Mouse (Mus musculus): Measurements from ENCODE around the gene Ptpn18.

- TF ChIP-seq EP300 (IDR thresholded peaks at IDR 0.05; ENCODE audit: low read depth) (no peak), CTCF (IDR thresholded peaks at IDR 0.05; ENCODE audit: low read depth) (no peak)
Observed at GRCm38 (mm10) chr1:34502991-34503390, 43.4 kb downstream of the Ptpn18 start.

Measured in liver, postnatal 0 days (tissue).